Mouse (Mus musculus): ENCODE data around the gene Ccnd3.

Ccnd3 gene

DNA sequence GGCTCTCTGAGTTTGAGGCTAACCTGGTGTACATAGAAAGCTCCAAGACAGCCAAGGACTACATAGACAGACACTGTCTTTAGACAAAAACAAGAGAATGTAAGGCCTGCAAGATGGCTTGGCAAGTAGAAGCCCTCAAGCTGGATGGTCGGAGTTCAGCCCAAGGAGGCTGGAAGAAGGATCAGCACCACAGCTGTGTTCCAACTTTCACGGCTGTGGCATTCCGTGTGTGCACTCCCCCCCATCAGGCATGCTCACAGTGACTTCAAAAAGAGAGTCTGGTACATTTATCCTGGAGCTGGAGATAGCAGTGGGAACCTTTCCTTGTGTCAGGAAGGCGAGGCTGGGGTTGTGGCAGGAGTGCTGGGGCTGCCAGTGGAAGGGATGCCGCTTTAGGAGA is 121.2 kb downstream of the Ccnd3 start:
- no peak for DNase-seq

DNA sequence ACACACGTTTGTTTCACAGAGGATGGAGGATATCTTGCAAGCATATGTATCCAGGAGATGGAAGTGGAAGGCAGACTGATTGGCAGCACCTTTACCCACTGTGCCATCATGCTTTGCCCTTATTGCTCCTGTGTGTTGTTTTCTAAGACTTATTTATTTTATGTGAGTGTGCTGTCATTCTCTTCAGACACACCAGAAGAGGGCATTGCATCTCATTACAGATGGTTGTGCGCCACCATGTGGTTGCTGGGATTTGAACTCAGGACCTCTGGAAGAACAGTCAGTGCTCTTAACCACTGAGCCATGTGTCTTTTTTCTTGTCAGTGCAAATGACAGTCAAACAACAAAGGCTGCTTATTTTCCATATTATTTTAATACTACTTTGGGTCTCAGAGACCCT is 122.9 kb downstream of the Ccnd3 start:
- DNase-seq, result no peak

DNA sequence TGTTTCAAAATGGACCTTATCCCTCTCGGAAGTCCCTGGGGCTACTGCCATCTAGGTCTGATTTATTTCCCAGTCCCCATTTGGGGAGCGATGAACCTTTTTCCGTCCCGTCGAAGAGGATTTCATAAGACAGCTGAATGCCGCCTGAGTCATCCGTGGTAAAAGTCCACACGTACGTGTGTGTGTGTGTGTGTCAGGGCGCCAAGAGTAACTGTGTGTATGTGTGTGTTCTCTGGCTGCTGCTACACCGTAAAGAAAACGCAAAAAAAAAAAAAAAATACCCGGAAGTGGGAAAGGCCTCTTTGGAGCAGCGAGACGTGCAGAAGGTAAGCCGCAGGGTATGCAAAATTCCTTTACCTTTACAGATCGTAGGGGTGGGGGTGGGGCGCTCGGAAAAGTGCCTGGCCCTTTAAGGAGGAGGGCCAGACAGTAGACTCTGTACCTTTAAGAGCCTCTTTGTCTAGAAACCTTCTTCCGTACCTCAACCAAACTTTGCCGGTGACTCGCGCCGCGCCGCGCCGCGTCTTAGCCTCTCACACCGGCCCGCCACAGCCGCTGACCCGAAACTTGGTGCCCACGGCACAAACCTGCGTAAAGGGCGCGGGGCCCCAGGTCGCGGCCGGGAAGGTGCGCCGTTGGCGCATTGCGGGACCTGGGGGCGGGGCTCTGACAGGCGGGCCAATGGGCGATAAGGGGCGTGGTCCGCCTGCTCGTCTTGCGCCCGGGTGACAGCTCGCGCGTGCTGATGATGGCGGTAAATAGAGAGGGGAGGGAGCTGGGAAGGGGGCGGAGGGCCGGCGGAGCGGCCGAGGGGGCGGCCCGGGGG is 124.2 kb downstream of the Ccnd3 start:
- DNase-seq, result peak; percentile 96 to 98

DNA sequence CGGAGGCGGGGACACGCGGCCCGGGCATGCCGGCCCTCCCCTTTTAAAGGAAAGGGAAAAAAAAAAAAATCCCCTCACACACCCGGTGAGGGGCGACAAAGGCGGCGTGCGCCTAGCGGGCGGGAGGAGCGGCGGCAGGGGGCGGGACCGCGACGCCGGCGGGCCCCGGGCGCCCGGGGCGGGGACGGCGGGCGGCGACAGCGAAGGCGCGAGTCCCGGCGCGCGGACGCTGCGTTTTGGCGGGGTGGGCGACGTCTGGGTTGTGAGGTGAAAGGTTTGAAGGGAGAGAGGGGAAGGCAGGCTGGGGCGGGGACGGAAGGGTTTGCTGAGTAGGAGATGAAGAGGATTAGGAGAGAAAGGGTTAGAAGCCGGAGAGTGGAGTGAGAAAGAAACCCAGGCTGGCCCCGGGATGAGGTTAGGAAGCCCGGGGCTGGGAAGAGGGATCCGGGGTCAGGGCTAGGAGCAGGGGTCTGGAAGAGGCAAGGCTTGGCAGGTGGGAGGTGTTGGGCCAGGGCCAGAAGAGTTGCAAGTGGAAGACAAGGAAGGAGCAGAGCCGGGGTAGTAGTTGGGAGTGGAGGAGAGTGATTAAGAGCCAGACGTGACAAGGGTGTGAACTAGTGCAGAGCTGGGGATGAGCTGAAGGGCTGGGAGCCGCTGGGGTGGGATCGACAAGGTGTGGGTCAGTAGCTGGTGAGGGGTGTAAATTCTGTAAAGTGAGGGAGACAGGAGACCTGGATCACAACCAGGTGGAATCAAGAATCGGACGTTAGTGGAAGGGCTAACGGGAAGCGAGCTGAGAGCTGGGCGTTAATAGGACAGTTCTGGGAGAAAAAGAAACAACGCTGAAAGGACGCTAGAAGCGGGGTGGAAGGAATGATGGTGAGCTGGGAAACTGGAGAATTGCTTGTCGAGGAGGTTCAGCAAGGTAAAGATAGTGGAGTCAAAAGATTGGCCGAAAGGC is 125.1 kb downstream of the Ccnd3 start:
- DNase-seq, result peak in 1 of 2 experiments; percentile 79

DNA sequence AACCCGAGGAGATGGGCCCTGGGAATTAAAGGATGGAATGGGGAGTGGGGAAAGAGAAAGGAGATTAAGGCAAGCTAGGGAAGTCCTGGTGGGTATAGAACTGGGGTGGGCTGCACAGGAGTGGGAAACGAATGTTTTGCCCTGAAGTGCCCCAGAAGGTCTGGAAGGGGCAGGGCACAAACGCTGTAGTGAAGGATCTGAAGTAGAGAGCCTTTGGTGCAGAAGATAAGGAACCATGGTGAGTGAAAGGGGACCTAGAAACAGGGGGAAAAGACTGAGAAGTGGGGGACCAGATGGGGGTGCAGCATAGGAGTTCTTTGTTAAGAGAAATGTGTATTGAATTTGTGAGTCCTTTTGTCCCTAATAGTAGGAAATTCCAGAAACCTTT is 125.8 kb downstream of the Ccnd3 start, which contains the start of gene Usp49:
Gene Usp49 (plus strand): TSS at position 13 of the 388 bp plus-strand sequence.
- no peak for DNase-seq

DNA sequence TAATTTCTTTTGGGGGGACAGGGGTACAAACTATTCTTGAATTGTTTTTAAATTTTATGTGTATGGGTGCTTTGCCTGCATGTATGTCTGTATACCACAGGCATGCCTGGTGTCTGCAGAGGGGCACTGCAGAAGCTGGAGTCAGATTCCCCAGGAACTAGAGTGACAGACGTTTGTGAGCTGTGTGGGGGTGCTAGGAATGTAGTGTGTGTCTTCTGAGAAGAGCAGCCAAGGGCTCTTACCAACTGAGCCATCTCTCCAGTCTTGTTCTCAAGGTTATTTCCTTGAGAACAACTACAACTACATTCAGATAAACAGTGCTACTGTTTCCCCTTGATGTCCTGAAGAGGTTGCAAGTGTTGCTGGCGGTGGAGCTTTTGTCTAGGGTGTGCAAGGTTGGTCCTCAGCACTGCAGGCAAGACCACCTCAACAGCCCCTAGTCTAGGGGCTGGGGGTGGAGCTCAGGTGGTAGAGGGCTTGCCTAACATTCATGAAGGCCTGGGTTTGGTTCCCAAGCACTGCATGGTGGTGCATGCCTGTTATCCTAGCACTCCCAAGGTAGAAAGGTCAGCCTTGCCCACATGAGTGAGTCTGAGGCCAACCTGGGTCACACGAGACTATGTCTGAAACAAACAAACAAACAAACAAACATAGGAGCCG is 127.5 kb downstream of the Ccnd3 start:
- DNase-seq, result no peak

DNA sequence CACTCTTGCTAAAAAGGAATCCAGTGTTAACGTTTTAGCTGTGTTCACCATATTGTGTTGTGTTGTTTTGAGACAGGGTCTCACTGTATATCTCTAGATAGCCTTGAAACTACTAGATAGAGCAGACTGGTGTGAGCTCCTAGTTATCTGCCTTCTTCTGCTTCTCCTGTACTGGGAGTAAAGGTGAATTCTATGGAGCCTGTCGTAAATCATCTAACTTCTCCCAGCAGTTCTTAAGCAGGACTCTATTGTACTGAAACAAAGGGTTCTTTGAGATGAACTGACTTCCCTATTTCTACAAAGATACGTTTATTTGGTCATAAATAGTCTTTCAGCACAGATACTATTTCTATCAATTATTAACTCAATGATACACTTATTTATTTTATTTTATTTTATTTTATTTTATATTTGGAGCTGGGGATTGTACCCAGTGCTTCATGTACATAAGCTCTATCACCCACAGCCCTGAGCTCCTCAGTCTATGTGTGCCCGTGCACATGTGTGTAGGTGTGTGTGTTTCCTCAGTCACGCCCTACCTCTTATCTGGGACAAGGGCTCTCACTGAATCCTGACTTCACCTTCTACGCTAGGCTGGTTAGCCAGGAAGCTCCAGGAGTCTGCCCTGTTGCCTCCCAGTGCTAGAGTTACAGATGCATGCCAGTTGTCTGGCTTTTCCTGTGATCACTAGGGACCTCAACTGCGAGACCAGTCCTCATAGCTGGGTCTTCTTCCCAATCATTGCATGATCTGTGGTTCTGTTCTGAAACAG is 129.3 kb downstream of the Ccnd3 start:
- no peak for DNase-seq

DNA sequence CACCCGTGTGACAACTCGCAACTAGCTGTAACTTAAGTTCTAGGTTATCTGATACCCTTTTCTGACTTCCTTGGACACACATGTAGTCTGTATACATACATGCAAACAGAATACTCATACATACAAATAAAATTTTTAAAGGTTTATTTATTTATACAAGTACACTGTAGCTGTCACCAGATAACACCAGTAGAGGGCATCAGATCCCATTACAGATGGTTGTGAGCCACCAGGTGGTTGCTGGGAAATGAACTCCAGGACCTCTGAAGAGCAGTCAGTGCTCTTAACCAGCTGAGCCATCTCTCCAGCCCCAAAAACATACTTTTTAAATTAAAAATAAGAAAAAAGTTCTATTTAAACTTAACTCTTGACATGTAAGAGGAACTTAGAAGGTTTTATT is 138.1 kb downstream of the Ccnd3 start:
- DNase-seq, result no peak

DNA sequence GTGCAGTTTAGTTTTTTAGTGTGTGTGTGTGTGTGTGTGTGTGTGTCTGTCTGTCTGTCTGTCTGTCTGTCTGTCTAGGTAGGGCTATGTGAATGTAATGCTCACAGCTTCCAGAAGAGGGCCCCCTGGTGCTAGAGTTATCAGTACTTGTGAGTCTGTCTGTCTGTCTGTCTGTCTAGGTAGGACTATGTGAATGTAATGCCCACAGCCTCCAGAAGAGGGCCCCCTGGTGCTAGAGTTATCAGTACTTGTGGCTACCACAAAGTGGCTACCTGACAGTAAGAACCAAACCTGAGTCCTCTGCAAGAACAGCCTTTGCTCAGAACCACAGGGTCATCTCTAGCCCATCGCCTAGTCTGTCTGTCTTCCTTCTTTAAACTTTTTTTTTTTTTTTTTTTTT is 141.8 kb downstream of the Ccnd3 start:
- peak; percentile 19 to 61 for DNase-seq

DNA sequence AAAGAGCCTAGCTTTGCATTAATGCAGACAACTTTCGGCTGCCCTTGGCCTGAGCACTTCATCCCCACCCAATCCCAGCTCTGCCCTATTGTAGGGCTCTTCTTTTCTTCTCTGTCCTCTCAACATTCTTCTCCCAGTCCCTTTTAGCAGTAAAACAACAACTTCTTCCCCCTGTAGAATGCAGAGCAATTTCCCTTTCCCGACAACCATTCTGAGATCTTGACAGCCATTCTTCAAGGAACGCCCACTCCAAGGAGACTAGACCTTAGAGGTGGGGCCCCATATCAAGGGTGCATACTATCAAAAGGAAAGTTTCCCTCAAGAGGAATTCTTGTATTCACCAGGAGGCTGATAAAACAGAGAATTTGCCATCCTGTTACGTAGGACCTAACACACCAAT is 144.1 kb downstream of the Ccnd3 start:
- no peak for DNase-seq

All from cerebellum, postnatal 25 days (tissue).